Mouse (Mus musculus) liver, embryonic 11.5 days (tissue): ENCODE measurements around the gene Veph1. TPM values are rescaled to one million over a fixed set of nuclear protein-coding genes. Genes with fewer than 3 reads are reported as not detected.

Experiments
- ATAC-seq: fragments of 200-750 bp; cut with Nextera tagmentation; replicated peaks from 2 replicates; pipeline ENCODE4 v1.8.0; 2017; ENCODE audit warnings: moderate number of reproducible peaks, mild to moderate bottlenecking, moderate TSS enrichment, moderate library complexity; ENCODE audit not compliant: low FRiP score
- DNase-seq: peaks from one replicate; pipeline ENCODE4 v3.0.0-alpha.2; 2017; ENCODE audit warnings: low spot score
- H3K27ac ChIP-seq: fragments of 300-500 bp; sonication (generic); 2 replicates; pipeline ENCODE4 v1.5.1; 2014; ENCODE audit warnings: mild to moderate bottlenecking, low read depth, low read length, control low read depth
- H3K27me3 ChIP-seq: fragments of 300-500 bp; sonication (generic); replicated peaks from 2 replicates; pipeline ENCODE4 v1.6.1; 2014; ENCODE audit warnings: low read length, mixed read lengths; ENCODE audit not compliant: control insufficient read depth, insufficient read depth
- H3K36me3 ChIP-seq: fragments of 300-500 bp; sonication (generic); 2 replicates; pipeline ENCODE4 v1.6.1; 2014; ENCODE audit warnings: mild to moderate bottlenecking, low read length, moderate library complexity, mixed read lengths; ENCODE audit not compliant: control insufficient read depth, insufficient read depth
- H3K4me1 ChIP-seq: fragments of 300-500 bp; sonication (generic); replicated peaks from 2 replicates; pipeline ENCODE4 v1.6.1; 2014; ENCODE audit warnings: low read length, mixed read lengths; ENCODE audit not compliant: control insufficient read depth, insufficient read depth
- H3K4me2 ChIP-seq: fragments of 300-500 bp; sonication (generic); 2 replicates; pipeline ENCODE4 v1.6.1; 2014; ENCODE audit warnings: mild to moderate bottlenecking, control low read depth, moderate library complexity
- H3K4me3 ChIP-seq: fragments of 300-500 bp; sonication (generic); 2 replicates; pipeline ENCODE4 v1.5.1; 2014; ENCODE audit warnings: low read depth, low read length, control low read depth
- H3K9ac ChIP-seq: fragments of 300-500 bp; sonication (generic); 2 replicates; pipeline ENCODE4 v1.6.1; 2014; ENCODE audit warnings: low read depth, low read length, control low read depth
- H3K9me3 ChIP-seq: fragments of 300-500 bp; sonication (generic); 2 replicates; pipeline ENCODE4 v1.6.1; 2016; ENCODE audit warnings: low read length, inconsistent platforms, mixed read lengths; ENCODE audit not compliant: control insufficient read depth
- WGBS: fragments of 180-500 bp; shearing (Covaris S2); extraction: QIAGEN DNeasy Blood & Tissue Kit; methylation state at CpG from one replicate; pipeline ENCODE4 v1.1.7; 2014; 5-methylcytosine and 5-hydroxymethylcytosine counted together
- polyA plus RNA-seq: library from polyadenylated mRNA; unstranded; fragments of >200 nt; fragmentation: Nextera tagmentation; extraction: Ambion mirVana; gene quantifications from 2 replicates; pipeline ENCODE4 v1.2.1, GENCODE M21; 2014

Veph1 gene
- polyA plus RNA-seq, 1 experiment from 2014 or later = 0.14 TPM

- no peak overlapping the region for H3K27ac ChIP-seq
- H3K4me2 ChIP-seq = no peak overlapping the region
- ATAC-seq (no peak), DNase-seq (no peak)
- 74% methylated on average over 23 of the region's 23 CpGs for WGBS
- H3K4me1 ChIP-seq = no peaks in the 10 kb centered on the region
- no peaks in the 10 kb centered on the region for H3K36me3 ChIP-seq
- H3K4me3 ChIP-seq = no peak overlapping the region
- H3K27me3 ChIP-seq = no peaks in the 10 kb centered on the region
- no peak overlapping the region for H3K9ac ChIP-seq
- no peaks in the 10 kb centered on the region for H3K9me3 ChIP-seq
These were observed 218.5 kb downstream of the Veph1 start for GRCm38 (mm10) chr3:66078026-66078721.

GRCm38 (mm10) chr3:66070274-66070673 lies 226.4 kb downstream of the Veph1 start:
- 92% methylated on average over 1 of the region's 1 CpGs for WGBS
- no peak for DNase-seq
- Histone ChIP-seq H3K4me3 (no peak overlapping the region), H3K9me3 (no peaks in the 10 kb centered on the region), H3K4me1 (no peaks in the 10 kb centered on the region), H3K9ac (no peak overlapping the region), H3K36me3 (no peaks in the 10 kb centered on the region), H3K27ac (no peak overlapping the region), H3K27me3 (no peaks in the 10 kb centered on the region), H3K4me2 (no peak overlapping the region)
- ATAC-seq = no peak

GRCm38 (mm10) chr3:66063881-66064280 lies 232.8 kb downstream of the Veph1 start:
- Histone ChIP-seq H3K4me3 (no peak overlapping the region), H3K36me3 (no peaks in the 10 kb centered on the region), H3K9me3 (no peaks in the 10 kb centered on the region), H3K4me2 (no peak overlapping the region), H3K27ac (no peak overlapping the region), H3K27me3 (no peaks in the 10 kb centered on the region), H3K9ac (no peak overlapping the region), H3K4me1 (no peaks in the 10 kb centered on the region)
- 40% methylated on average over 6 of the region's 6 CpGs for WGBS
- DNase-seq (no peak), ATAC-seq (no peak)

GRCm38 (mm10) chr3:66056912-66057311 lies 239.7 kb downstream of the Veph1 start:
- H3K36me3 ChIP-seq = no peaks in the 10 kb centered on the region
- H3K4me1 ChIP-seq = no peaks in the 10 kb centered on the region
- 90% methylated on average over 16 of the region's 16 CpGs for WGBS

GRCm38 (mm10) chr3:66055652-66056051 lies 241.0 kb downstream of the Veph1 start:
- H3K4me3 ChIP-seq = no peak overlapping the region
- H3K4me1 ChIP-seq = no peaks in the 10 kb centered on the region
- 78% methylated on average over 7 of the region's 7 CpGs for WGBS
- no peak overlapping the region for H3K4me2 ChIP-seq
- no peaks in the 10 kb centered on the region for H3K9me3 ChIP-seq
- no peaks in the 10 kb centered on the region for H3K27me3 ChIP-seq
- no peaks in the 10 kb centered on the region for H3K36me3 ChIP-seq
- H3K9ac ChIP-seq = no peak overlapping the region
- H3K27ac ChIP-seq = no peak overlapping the region
- no peak for DNase-seq
- no peak for ATAC-seq

More at GRCm38 (mm10) chr3:66056912-66057311, 239.7 kb downstream of the Veph1 start:
- Histone ChIP-seq H3K27ac (no peak overlapping the region), H3K27me3 (no peaks in the 10 kb centered on the region), H3K4me2 (no peak overlapping the region), H3K4me3 (no peak overlapping the region), H3K9me3 (no peaks in the 10 kb centered on the region), H3K9ac (no peak overlapping the region)
- ATAC-seq = no peak
- DNase-seq = no peak

GRCm38 (mm10) chr3:66050092-66050886 lies 246.3 kb downstream of the Veph1 start:
- no peak overlapping the region for H3K4me3 ChIP-seq
- ATAC-seq = no peak
- 65% methylated on average over 10 of the region's 10 CpGs for WGBS
- H3K4me1 ChIP-seq = no peaks in the 10 kb centered on the region
- H3K4me2 ChIP-seq = no peak overlapping the region
- H3K36me3 ChIP-seq = no peaks in the 10 kb centered on the region
- no peak for DNase-seq
- H3K9ac ChIP-seq = no peak overlapping the region
- no peaks in the 10 kb centered on the region for H3K9me3 ChIP-seq
- no peak overlapping the region for H3K27ac ChIP-seq
- no peaks in the 10 kb centered on the region for H3K27me3 ChIP-seq

- no peak for DNase-seq
- no peaks in the 10 kb centered on the region for H3K36me3 ChIP-seq
- ATAC-seq = no peak
These were observed 255.7 kb downstream of the Veph1 start for GRCm38 (mm10) chr3:66040857-66041494.

GRCm38 (mm10) chr3:66035226-66035625 lies 261.4 kb downstream of the Veph1 start:
- H3K36me3 ChIP-seq = no peaks in the 10 kb centered on the region
- no peak for ATAC-seq
- 86% methylated on average over 5 of the region's 5 CpGs for WGBS
- no peak overlapping the region for H3K4me3 ChIP-seq
- H3K9me3 ChIP-seq = no peaks in the 10 kb centered on the region
- no peak overlapping the region for H3K4me2 ChIP-seq
- DNase-seq = no peak
- H3K4me1 ChIP-seq = no peaks in the 10 kb centered on the region
- no peak overlapping the region for H3K9ac ChIP-seq
- H3K27me3 ChIP-seq = no peaks in the 10 kb centered on the region
- H3K27ac ChIP-seq = no peak overlapping the region

More at GRCm38 (mm10) chr3:66040857-66041494, 255.7 kb downstream of the Veph1 start:
- WGBS = 63% methylated on average over 5 of the region's 5 CpGs
- Histone ChIP-seq H3K27me3 (no peaks in the 10 kb centered on the region), H3K27ac (no peak overlapping the region), H3K4me2 (no peak overlapping the region), H3K9me3 (no peaks in the 10 kb centered on the region), H3K4me3 (no peak overlapping the region), H3K9ac (no peak overlapping the region), H3K4me1 (no peaks in the 10 kb centered on the region)
